Mouse (Mus musculus): Measurements from ENCODE around the gene Chrnb4. TPM values are rescaled to one million over a fixed set of nuclear protein-coding genes. Genes with fewer than 3 reads are reported as not detected.

Gene Chrnb4
- polyA plus RNA-seq (2017; shearing (Covaris generic)) = not detected

DNA sequence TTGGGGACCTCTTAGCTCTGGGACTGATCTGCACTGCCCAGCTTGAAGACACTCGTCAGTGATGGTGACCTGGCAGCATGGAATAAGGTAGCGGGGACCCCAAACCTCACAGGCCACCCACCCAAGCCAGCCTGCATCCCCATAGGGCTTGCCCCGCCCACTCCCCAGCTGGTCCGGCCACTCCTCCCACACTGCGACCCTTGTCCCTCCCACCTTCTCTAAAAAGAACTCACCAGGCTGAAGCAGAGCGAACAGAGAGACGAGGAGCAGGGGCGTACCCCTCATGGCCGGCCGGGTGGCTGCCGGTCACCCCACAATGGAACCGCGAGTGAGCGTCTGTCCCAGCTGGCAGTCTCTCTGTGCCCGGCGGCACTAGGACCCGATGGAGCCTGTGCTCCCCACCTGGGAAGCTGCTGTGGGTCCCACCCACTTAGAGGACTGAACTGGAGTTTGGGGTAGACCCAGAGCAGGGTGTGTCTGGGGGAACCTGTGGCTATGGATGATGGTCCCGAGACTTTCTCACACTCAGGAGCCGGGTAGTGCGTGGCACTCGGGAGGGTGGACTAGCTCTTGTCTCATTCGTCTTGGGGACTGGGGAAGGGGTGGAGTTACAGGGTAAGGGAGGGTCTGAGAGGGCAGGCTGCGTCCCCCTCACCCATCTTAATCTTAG lies at the start of gene Chrnb4:
Chrnb4 (minus strand) TSS at position 569 of the 670 bp plus-strand sequence.

GRCm38 (mm10) chr9:55026275-55026663 lies 22.3 kb downstream of the Chrnb4 start, which contains the start of gene Chrna3:
Gene Chrna3, minus strand, starts transcription at chr9:55026562.

GRCm38 (mm10) chr9:54980674-54981073 lies 67.9 kb downstream of the Chrnb4 start, which contains the start of gene Chrna5:
Gene Chrna5, plus strand, starts transcription at chr9:54980880.

Other genes with a start within 250 kb of the Chrnb4 start
- gene Ireb2, start 185.0 kb downstream of the Chrnb4 start, polyA plus RNA-seq (2017; shearing (Covaris generic)) = 28.9 TPM
- gene Hykk, start 131.5 kb downstream of the Chrnb4 start, polyA plus RNA-seq (2017; shearing (Covaris generic)) = 0.67 TPM
- gene Psma4, start 98.0 kb downstream of the Chrnb4 start, polyA plus RNA-seq (2017; shearing (Covaris generic)) = 271 TPM
- gene AY074887, start 97.8 kb downstream of the Chrnb4 start, polyA plus RNA-seq (2017; shearing (Covaris generic)) = not detected
- gene Chrna5, start 67.9 kb downstream of the Chrnb4 start, polyA plus RNA-seq (2017; shearing (Covaris generic)) = not detected
- gene Chrna3, start 22.2 kb downstream of the Chrnb4 start, polyA plus RNA-seq (2017; shearing (Covaris generic)) = 0.06 TPM
- 9.4 TPM for gene Ube2q2, start 100.1 kb upstream of the Chrnb4 start, polyA plus RNA-seq (2017; shearing (Covaris generic))
- gene Fbxo22, start 160.1 kb upstream of the Chrnb4 start, polyA plus RNA-seq (2017; shearing (Covaris generic)) = 66.1 TPM

All from CD4-positive, CD25-positive, alpha-beta regulatory T cell, adult 9 weeks (primary cell).